Mouse (Mus musculus) urinary bladder, adult 2 months (tissue): Measurements from ENCODE around the gene Pds5b. TPM values are rescaled to one million over a fixed set of nuclear protein-coding genes. Genes with fewer than 3 reads are reported as not detected.
"Not testable (repeated sequence)": the region's sequence is repeated elsewhere in the genome, so short reads cannot be mapped to it uniquely, and the experiment has no call there.

ENCODE experiments used
- DNase-seq: peaks from one replicate; pipeline ENCODE4 v3.0.0; 2022; ENCODE audit warnings: low spot score
- polyA plus RNA-seq: library from polyadenylated mRNA; depleted of rRNA; stranded (reverse); fragments of >200 nt; gene quantifications from 2 replicates; pipeline ENCODE4 v1.2.3, GENCODE M21; 2012; rRNA removed

Gene Pds5b
- 15.6 and 19.4 TPM in 2 replicates for polyA plus RNA-seq

DNA sequence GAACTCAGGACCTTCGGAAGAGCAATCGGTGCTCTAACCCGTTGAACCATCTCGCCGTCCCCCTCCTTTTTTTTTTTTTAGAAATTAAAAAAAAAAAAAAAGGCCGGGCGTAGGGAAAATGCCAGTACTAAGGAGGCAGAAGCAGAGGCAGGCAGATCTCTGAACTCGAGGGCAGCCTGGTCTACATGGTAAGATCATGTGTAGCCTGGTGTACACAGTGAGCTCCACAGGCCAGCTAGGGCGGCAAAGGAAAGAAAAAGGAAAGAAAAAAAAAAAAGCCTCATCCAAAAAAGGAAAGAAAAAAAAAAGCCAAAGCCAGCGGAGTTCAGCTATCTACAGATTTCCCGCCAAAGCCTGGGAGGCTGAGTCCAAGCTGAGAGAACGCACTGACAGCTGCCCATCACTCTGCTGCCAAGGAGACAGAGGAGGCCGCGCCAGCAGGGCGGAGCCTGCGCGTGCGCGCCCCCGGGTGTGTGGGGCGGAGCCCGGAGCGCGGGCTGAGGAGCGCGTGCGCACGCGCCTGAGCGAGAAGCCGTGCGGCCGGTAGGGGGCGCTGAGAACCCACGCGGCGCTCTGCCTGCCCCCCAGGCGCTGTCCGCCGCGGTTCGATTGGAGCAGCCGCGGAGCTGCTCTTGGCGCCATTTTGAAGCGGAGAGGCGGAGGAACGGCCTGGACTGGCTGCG lies at the start of gene Pds5b:
Gene Pds5b, plus strand, starts transcription at position 587 of the 683 bp plus-strand sequence.
- peak; percentile 89 for DNase-seq

DNA sequence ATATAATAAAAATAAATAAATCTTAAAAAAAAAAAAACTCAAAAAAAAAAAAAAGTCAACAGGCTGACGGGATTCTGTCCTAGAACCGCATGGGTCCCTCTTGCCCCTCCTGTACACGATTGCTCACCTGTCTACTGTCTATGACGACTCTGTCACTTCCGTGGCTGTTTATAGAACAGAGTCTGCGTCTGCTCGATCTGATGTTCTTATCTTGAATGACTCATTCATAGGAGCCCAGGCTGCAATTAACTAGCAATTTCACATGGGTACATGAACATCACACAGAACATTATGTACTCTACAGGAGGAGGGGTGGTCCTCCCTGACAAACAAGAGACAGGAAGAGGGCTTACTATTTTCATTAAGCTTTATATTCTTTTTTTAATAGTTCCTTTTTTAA lies 48.0 kb upstream of the Pds5b start:
- DNase-seq = no peak

DNA sequence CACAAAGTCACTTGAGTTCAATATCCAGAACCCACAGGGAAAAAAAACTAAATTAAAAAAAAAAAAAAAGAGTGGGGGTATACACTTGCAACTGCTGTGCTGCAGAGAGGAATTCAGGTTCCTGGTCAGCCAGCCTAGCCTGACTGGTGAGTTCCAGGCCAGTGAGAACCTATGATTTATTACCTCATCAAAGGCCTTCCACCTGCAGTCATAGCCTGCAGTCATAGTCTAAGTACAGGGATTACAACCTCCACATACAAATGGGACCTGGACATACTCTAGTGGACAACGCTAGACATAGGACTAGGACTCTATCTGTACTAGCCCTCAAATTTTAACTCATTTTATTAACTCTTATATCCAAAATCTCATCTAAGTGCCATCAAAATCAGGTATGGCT lies 44.3 kb upstream of the Pds5b start:
- no peak for DNase-seq

DNA sequence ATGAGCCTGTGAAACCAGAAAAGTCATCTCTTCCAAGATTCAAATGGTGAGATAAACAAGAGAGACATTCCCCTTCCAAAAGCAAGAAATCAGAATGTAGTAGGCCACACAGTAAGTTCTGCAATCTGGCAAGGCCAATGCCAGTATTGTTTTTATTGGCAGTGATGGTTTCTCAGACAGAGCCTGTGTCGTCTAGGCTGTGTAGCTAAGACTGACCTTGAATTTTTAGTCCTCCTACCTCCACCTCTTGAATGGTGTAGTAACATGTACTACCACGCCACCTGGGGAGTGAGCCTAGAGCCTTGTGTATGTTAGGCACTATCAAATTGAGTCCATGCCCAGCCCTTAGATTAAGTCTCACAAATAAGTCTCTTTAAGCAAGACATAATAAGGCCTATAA lies 43.8 kb upstream of the Pds5b start:
- no peak for DNase-seq

- DNase-seq = no peak
Observed at GRCm38 (mm10) chr5:150641440-150641839, 32.1 kb upstream of the Pds5b start.

DNA sequence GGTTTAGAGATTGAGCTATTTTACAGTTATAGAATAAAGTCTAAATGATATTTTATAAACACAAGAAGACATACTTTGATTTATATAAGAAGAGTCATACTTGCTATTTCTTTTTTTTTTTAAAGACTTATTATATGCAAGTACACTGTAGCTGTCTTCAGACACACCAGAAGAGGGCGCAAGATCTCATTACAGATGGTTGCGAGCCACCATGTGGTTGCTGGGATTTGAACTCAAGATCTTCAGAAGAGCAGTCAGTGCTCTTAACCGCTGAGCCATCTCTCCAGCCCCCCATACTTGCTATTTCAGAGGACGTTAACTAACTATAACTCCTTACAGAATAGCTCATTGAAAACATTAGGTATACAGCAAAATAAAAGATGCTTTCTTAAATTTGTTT lies 30.1 kb upstream of the Pds5b start:
- not testable (repeated sequence) for DNase-seq

- DNase-seq = no peak
Observed at GRCm38 (mm10) chr5:150644926-150645325, 28.6 kb upstream of the Pds5b start.

DNA sequence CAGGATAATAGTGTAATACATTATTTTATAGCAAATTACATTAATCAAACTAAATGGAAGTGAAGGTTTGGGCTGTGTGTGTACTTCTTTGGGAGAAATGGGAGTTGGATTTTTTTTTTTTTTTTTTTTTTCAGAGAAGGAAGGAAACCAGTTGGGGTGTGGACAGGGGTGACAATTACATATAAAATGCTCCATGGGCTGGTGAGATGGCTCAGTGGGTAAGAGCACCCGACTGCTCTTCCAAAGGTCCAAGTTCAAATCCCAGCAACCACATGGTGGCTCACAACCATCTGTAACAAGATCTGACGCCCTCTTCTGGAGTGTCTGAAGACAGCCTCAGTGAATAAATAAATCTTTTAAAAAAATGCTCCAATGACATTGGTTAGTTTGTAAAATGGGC lies 21.0 kb upstream of the Pds5b start:
- no peak for DNase-seq

- no peak for DNase-seq
Observed at GRCm38 (mm10) chr5:150654548-150654947, 19.0 kb upstream of the Pds5b start.

DNA sequence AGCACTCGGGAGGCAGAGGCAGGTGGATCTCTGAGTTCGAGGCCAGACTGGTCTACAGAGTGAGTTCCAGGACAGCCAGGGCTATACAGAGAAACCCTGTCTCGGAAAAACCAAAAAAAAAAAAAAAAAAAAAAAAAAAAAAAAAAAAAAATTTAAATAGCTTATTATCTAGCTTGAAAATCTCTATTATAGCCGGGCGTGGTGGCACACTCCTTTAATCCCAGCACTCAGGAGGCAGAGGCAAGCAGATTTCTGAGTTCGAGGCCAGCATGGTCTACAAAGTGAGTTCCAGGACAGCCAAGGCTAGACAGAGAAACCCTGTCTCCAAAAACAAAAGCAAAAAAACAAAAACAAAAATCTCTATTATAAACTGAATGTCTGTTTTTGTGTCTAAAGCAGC lies 14.1 kb upstream of the Pds5b start:
- not testable (repeated sequence) for DNase-seq

GRCm38 (mm10) chr5:150660296-150660695 lies 13.2 kb upstream of the Pds5b start:
- not testable (repeated sequence) for DNase-seq

GRCm38 (mm10) chr5:150663926-150664325 lies 9.6 kb upstream of the Pds5b start:
- DNase-seq = not testable (repeated sequence)

DNA sequence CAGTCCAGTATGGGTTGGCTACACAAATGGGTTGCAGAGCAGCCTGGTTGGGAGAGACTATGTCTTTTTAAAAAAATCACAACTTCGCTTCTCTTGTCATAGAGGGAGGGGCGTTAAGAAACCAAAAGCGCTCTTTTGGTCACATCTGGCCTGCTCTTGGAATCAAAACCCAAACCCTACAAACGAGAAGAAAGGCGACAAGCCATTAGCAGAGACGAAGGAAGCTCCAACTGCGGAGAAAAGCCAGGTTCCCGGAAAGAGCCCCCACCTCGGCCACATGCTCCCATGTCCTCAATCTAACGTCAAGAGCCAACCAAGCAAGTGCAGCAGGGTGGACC lies 8.8 kb upstream of the Pds5b start:
- no peak for DNase-seq

DNA sequence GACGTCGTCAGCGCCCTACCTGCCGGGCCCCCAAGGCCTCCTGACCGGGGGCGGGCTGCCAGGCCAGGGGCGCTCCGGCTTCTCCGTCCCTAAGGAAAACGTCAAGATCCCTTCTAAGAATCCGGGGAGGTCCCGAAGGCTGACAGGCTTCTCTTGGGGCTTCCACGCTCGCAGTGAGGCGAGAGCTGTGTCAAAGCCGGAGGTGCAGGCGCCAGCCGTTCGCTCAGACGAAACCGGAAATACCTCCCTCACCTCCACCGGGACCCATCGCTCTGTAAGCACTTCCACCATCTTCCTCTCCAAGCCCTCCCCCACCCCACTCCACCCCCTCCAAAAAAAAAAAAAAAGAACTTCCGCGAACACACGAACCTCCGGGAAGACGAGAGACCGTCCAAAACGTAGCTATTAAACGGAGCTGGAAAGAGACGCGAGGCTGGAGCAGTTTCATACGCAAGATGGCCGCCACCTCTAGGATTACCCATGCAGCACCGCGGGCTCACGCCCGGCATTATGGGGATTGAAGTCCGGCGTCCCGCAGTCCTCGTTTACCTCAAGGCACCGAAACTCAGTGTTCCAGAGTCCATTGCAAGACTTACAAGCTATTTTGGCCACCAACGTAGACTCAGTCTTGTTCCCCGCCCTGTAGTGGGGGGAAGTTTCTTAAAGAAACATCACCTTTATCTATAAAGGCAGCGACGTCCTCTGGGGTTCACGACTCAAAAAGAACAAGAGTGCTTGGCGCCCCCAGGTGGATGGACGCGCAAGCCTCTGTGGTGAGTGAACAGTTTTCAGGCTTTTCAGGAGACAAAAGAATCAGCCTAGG lies 8.2 kb upstream of the Pds5b start:
- DNase-seq = peak; percentile 74

- DNase-seq = not testable (repeated sequence)
Observed at GRCm38 (mm10) chr5:150666133-150666739, 7.3 kb upstream of the Pds5b start, which contains the start of gene N4bp2l2. TSS of gene N4bp2l2 (minus strand) at chr5:150666183.

DNA sequence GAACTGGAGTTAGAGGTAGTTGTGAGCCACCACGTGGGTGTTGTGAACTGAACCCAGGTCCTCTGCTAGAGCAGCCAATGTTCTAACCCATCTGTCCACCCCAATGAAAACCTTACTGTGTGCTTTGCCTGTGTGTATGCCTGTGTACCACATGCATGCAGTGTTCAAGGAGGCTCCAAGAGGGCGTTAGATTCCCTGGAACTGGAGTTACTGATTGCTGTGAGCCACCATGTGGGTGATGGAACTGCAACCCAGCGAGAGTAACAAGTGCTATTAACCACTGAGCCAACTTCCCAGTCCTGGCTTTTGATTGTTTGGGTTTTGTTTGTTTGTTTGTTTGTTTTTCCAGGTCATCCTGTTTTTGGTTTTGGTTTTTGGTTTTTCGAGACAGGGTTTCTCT lies 4.8 kb upstream of the Pds5b start:
- no peak for DNase-seq

DNA sequence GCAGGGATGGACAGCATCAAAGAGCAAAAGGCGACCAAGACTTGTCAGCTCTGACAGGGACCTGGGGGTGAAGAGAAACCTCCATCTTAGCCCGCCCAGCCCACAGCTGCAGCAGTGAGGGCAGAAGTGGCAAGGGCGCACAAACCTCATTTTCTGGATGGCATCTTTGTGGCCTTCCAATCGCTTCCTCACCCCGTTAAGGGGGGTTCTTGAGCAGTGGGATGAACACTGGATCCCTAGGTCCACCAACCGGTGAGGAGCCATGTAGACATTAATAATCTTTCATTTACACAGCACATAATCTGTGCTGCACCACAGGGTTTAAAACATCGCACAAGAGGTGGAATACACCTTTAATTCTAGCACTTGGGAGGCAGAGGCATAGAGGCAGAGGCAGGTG lies 1.2 kb upstream of the Pds5b start:
- DNase-seq = no peak

GRCm38 (mm10) chr5:150673880-150674621 lies 512 bp downstream of the Pds5b start:
- DNase-seq = no peak

GRCm38 (mm10) chr5:150674866-150675265 lies 1.3 kb downstream of the Pds5b start:
- no peak for DNase-seq

- DNase-seq = not testable (repeated sequence)
Observed at GRCm38 (mm10) chr5:150682862-150683261, 9.3 kb downstream of the Pds5b start.

- no peak for DNase-seq
Observed at GRCm38 (mm10) chr5:150690685-150691084, 17.1 kb downstream of the Pds5b start.

GRCm38 (mm10) chr5:150693277-150693676 lies 19.7 kb downstream of the Pds5b start:
- no peak for DNase-seq
